Mouse (Mus musculus) midbrain, embryonic 10.5 days (tissue): ENCODE measurements at regions not wholly inside any gene's neighbourhood (a gene's known extent, or its start where the extent isn't known, plus 50 kb on each side); places are given as distances from the start of the nearest gene placed in this dataset.

Experiments
- DNase-seq: peaks from one replicate; pipeline ENCODE4 v3.0.0-alpha.2; 2017; ENCODE audit warnings: low spot score
- H3K27ac ChIP-seq: fragments of 300-500 bp; sonication (generic); replicated peaks from 2 replicates; pipeline ENCODE4 v1.5.1; 2016; ENCODE audit warnings: mild to moderate bottlenecking
- H3K27me3 ChIP-seq: fragments of 300-500 bp; sonication (generic); 2 replicates; pipeline ENCODE4 v1.6.1; 2016; ENCODE audit warnings: low read depth, mild to moderate bottlenecking; ENCODE audit not compliant: poor library complexity, severe bottlenecking
- H3K36me3 ChIP-seq: fragments of 300-500 bp; sonication (generic); 2 replicates; pipeline ENCODE4 v1.6.1; 2016; ENCODE audit warnings: mild to moderate bottlenecking, moderate library complexity
- H3K4me1 ChIP-seq: fragments of 300-500 bp; sonication (generic); 2 replicates; pipeline ENCODE4 v1.6.1; 2016
- H3K4me3 ChIP-seq: fragments of 300-500 bp; sonication (generic); 2 replicates; pipeline ENCODE4 v1.5.1; 2016; ENCODE audit warnings: mild to moderate bottlenecking, moderate library complexity
- H3K9me3 ChIP-seq: fragments of 300-500 bp; sonication (generic); replicated peaks from 2 replicates; pipeline ENCODE4 v1.6.1; 2016; ENCODE audit warnings: mild to moderate bottlenecking
- WGBS: fragments of 180-500 bp; shearing (Covaris S2); methylation state at CpG from one replicate; pipeline ENCODE4 v1.1.7; 2016; 5-methylcytosine and 5-hydroxymethylcytosine counted together

- no peaks in the 10 kb centered on the region for H3K36me3 ChIP-seq
- WGBS, result 88% methylated on average over 4 of the region's 4 CpGs
- no peak for DNase-seq
- no peaks in the 10 kb centered on the region for H3K9me3 ChIP-seq
- no peaks in the 10 kb centered on the region for H3K27me3 ChIP-seq
- H3K4me1 ChIP-seq, result no peaks in the 10 kb centered on the region
- no peak overlapping the region for H3K4me3 ChIP-seq
- no peak overlapping the region for H3K27ac ChIP-seq
These were observed 245.7 kb downstream of the Flrt2 start for GRCm38 (mm10) chr12:95937705-95938104.

- H3K9me3 ChIP-seq, result no peaks in the 10 kb centered on the region
- WGBS, result 84% methylated on average over 1 of the region's 1 CpGs
- no peak for DNase-seq
- no peaks in the 10 kb centered on the region for H3K27me3 ChIP-seq
- no peaks in the 10 kb centered on the region for H3K4me1 ChIP-seq
- H3K36me3 ChIP-seq, result no peaks in the 10 kb centered on the region
- no peak overlapping the region for H3K4me3 ChIP-seq
- H3K27ac ChIP-seq, result no peak overlapping the region
These were observed 248.5 kb downstream of the Flrt2 start for GRCm38 (mm10) chr12:95940465-95941012.

- 60% methylated on average over 6 of the region's 6 CpGs for WGBS
- H3K27me3 ChIP-seq, result no peaks in the 10 kb centered on the region
These were observed 267.9 kb downstream of the Flrt2 start for GRCm38 (mm10) chr12:95959786-95960504.

GRCm38 (mm10) chr12:95960505-95960871, 268.5 kb downstream of the Flrt2 start:
- Histone ChIP-seq H3K4me1 (0 out of 2 replicates have a peak, but pooled peaks cover 4% of the 10 kb centered on the region), H3K4me3 (no peak overlapping the region), H3K27me3 (no peaks in the 10 kb centered on the region), H3K36me3 (no peaks in the 10 kb centered on the region), H3K9me3 (no peaks in the 10 kb centered on the region), H3K27ac (no peak overlapping the region)
- WGBS, result 23% methylated on average over 3 of the region's 3 CpGs
- DNase-seq, result no peak

More at GRCm38 (mm10) chr12:95959786-95960504, 267.9 kb downstream of the Flrt2 start:
- Histone ChIP-seq H3K36me3 (no peaks in the 10 kb centered on the region), H3K27ac (no peak overlapping the region), H3K9me3 (no peaks in the 10 kb centered on the region), H3K4me1 (0 out of 2 replicates have a peak, but pooled peaks cover 4% of the 10 kb centered on the region), H3K4me3 (no peak overlapping the region)
- DNase-seq, result no peak

- no peaks in the 10 kb centered on the region for H3K36me3 ChIP-seq
- H3K4me1 ChIP-seq, result 0 out of 2 replicates have a peak, but pooled peaks cover 4% of the 10 kb centered on the region
- DNase-seq, result no peak
- 67% methylated on average over 4 of the region's 4 CpGs for WGBS
- no peaks in the 10 kb centered on the region for H3K27me3 ChIP-seq
- H3K9me3 ChIP-seq, result no peaks in the 10 kb centered on the region
- no peak overlapping the region for H3K27ac ChIP-seq
- H3K4me3 ChIP-seq, result no peak overlapping the region
These were observed 270.8 kb downstream of the Flrt2 start for GRCm38 (mm10) chr12:95962817-95963216.

- no peaks in the 10 kb centered on the region for H3K36me3 ChIP-seq
- DNase-seq, result no peak
- 86% methylated on average over 5 of the region's 5 CpGs for WGBS
- H3K4me1 ChIP-seq, result no peaks in the 10 kb centered on the region
- no peak overlapping the region for H3K4me3 ChIP-seq
- H3K27me3 ChIP-seq, result no peaks in the 10 kb centered on the region
- no peaks in the 10 kb centered on the region for H3K9me3 ChIP-seq
- H3K27ac ChIP-seq, result no peak overlapping the region
These were observed 296.8 kb downstream of the Flrt2 start for GRCm38 (mm10) chr12:95988669-95989288.

GRCm38 (mm10) chr12:95994963-95995362, 302.9 kb downstream of the Flrt2 start:
- no peak for DNase-seq
- Histone ChIP-seq H3K4me3 (no peak overlapping the region), H3K27me3 (no peaks in the 10 kb centered on the region), H3K36me3 (no peaks in the 10 kb centered on the region), H3K27ac (no peak overlapping the region), H3K9me3 (no peaks in the 10 kb centered on the region), H3K4me1 (no peaks in the 10 kb centered on the region)
- WGBS, result 79% methylated on average over 2 of the region's 2 CpGs

- no peaks in the 10 kb centered on the region for H3K36me3 ChIP-seq
- 55% methylated on average over 1 of the region's 1 CpGs for WGBS
- no peak for DNase-seq
- no peak overlapping the region for H3K4me3 ChIP-seq
- no peaks in the 10 kb centered on the region for H3K9me3 ChIP-seq
- no peak overlapping the region for H3K27ac ChIP-seq
- no peaks in the 10 kb centered on the region for H3K4me1 ChIP-seq
- H3K27me3 ChIP-seq, result no peaks in the 10 kb centered on the region
These were observed 338.2 kb downstream of the Flrt2 start for GRCm38 (mm10) chr12:96030180-96030579.

GRCm38 (mm10) chr12:96075365-96075764, 383.3 kb downstream of the Flrt2 start:
- Histone ChIP-seq H3K27me3 (no peaks in the 10 kb centered on the region), H3K4me1 (no peaks in the 10 kb centered on the region), H3K36me3 (no peaks in the 10 kb centered on the region), H3K9me3 (no peaks in the 10 kb centered on the region), H3K27ac (no peak overlapping the region), H3K4me3 (no peak overlapping the region)
- DNase-seq, result no peak
- WGBS, result 90% methylated on average over 4 of the region's 4 CpGs

GRCm38 (mm10) chr12:96090995-96091394, 399.0 kb downstream of the Flrt2 start:
- no peaks in the 10 kb centered on the region for H3K27me3 ChIP-seq
- 97% methylated on average over 2 of the region's 2 CpGs for WGBS
- H3K4me1 ChIP-seq, result no peaks in the 10 kb centered on the region
- no peaks in the 10 kb centered on the region for H3K36me3 ChIP-seq
- DNase-seq, result no peak
- no peaks in the 10 kb centered on the region for H3K9me3 ChIP-seq
- H3K4me3 ChIP-seq, result no peak overlapping the region
- H3K27ac ChIP-seq, result no peak overlapping the region

- no peaks in the 10 kb centered on the region for H3K36me3 ChIP-seq
- H3K4me1 ChIP-seq, result no peaks in the 10 kb centered on the region
- WGBS, result 87% methylated on average over 1 of the region's 1 CpGs
- DNase-seq, result no peak
- H3K9me3 ChIP-seq, result no peaks in the 10 kb centered on the region
- no peaks in the 10 kb centered on the region for H3K27me3 ChIP-seq
- H3K27ac ChIP-seq, result no peak overlapping the region
- no peak overlapping the region for H3K4me3 ChIP-seq
These were observed 414.2 kb downstream of the Flrt2 start for GRCm38 (mm10) chr12:96106254-96106653.

GRCm38 (mm10) chr12:96114727-96115379, 422.8 kb downstream of the Flrt2 start:
- no peak overlapping the region for H3K4me3 ChIP-seq
- no peak for DNase-seq
- no peaks in the 10 kb centered on the region for H3K27me3 ChIP-seq
- no peaks in the 10 kb centered on the region for H3K36me3 ChIP-seq
- no peaks in the 10 kb centered on the region for H3K9me3 ChIP-seq
- WGBS, result 55% methylated on average over 3 of the region's 3 CpGs
- H3K27ac ChIP-seq, result no peak overlapping the region
- H3K4me1 ChIP-seq, result peaks cover 5% of the 10 kb centered on the region; the same call in 1 of the 2 replicates

- WGBS, result 97% methylated on average over 3 of the region's 3 CpGs
- H3K9me3 ChIP-seq, result no peaks in the 10 kb centered on the region
- no peak overlapping the region for H3K27ac ChIP-seq
- DNase-seq, result no peak
- no peaks in the 10 kb centered on the region for H3K27me3 ChIP-seq
- peaks cover 5% of the 10 kb centered on the region; the same call in 1 of the 2 replicates for H3K4me1 ChIP-seq
- H3K4me3 ChIP-seq, result no peak overlapping the region
- H3K36me3 ChIP-seq, result no peaks in the 10 kb centered on the region
These were observed 425.5 kb downstream of the Flrt2 start for GRCm38 (mm10) chr12:96117553-96117952.
